Mouse (Mus musculus): ENCODE measurements around the gene Rassf2.

DNA sequence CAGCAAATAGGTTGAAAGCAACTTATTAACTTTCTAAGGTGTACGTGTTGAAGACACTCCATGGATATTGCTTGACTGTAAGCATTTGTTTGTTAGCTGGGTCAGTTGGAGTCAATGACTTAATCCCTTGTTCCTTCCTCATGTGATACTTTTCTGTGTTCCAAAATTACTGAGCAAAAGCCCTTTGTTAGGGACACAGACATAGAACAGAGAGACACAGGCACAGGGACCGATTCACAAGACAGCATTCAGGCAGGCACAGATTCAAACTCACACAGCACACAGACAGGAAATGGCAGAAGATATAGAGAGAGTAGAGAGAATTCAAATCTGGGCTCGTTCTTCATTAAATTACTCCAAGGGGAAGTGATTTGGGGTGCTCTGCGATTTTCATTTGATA, 17.3 kb upstream of the Rassf2 start:
- TF ChIP-seq CTCF (IDR thresholded peaks at IDR 0.05; ENCODE audit: control insufficient read depth, insufficient read depth, low read length) (no peak), POLR2A (IDR thresholded peaks at IDR 0.05; ENCODE audit: borderline replicate concordance, control insufficient read depth, low read depth, low read length) (no peak)

All from bone marrow, adult 2 months (tissue).